Mouse (Mus musculus): ENCODE measurements around the gene C2cd5. TPM values are rescaled to one million over a fixed set of nuclear protein-coding genes. Genes with fewer than 3 reads are reported as not detected.

Gene C2cd5
- total and polyA plus RNA-seq, 2 experiments from 2014 or later, result 22.9 to 41.4 TPM

DNA sequence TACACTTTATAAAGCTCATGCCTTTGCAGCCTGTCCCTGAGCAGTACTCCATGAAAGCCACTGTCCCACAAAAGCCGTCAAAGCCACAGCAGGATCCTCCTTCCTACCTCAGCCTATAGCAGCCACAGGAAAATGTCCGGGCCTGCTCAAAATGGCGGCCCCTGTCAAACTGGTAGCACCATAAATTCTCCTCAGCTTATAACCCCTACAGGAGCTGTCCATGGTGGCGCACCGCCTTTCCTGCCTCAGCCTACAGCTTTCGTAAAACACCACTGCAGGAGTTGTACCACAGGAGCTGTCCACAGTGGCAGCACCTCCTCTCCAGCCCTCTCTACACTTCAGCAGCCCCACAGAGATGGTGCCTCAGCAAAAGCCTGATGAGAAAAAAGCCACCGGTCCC, 29.5 kb upstream of the C2cd5 start:
- Histone ChIP-seq H3K9ac (replicated peaks; ENCODE audit: low read length, poor library complexity, severe bottlenecking) (no peak overlapping the region), H3K4me1 (ENCODE audit: insufficient read depth, low read length) (no peaks in the 10 kb centered on the region), H3K9me3 (ENCODE audit: low read length) (0 out of 2 replicates have a peak, but pooled peaks cover 2% of the 10 kb centered on the region), H3K36me3 (ENCODE audit: insufficient read depth, low read length) (no peaks in the 10 kb centered on the region), H3K27ac (ENCODE audit: low read depth, low read length) (no peak overlapping the region), H3K27me3 (ENCODE audit: insufficient read depth, low read length) (no peaks in the 10 kb centered on the region), H3K4me3 (ENCODE audit: low read depth, low read length) (no peak overlapping the region), H3K4me2 (ENCODE audit: low read depth, low read length, poor library complexity, severe bottlenecking) (no peak overlapping the region)
- no peak for DNase-seq (ENCODE audit: low spot score)
- no peak for ATAC-seq (ENCODE audit: low FRiP score)
- no peak for TF ChIP-seq CTCF (IDR thresholded peaks at IDR 0.05)
- 91% methylated on average over 7 of the region's 7 CpGs for WGBS

DNA sequence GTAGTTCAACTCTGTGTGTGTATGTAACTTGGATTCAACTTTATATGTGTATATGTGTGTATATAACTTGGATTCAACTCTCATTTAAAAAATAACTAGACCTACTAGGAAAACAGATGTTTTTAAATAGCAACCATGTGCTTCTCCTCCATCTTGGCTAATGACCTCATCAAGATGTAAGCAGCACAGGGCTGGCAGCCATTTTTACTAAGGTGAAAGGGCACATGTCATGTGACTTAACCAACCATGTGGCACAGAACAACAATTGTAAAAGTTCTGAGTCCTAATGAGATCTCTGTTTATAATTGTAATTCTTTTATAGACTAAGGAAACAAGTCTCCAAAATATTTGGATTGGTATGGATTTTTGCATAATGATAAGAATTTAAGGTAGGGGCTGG, 25.8 kb upstream of the C2cd5 start:
- Histone ChIP-seq H3K27ac (ENCODE audit: low read depth, low read length) (no peak overlapping the region), H3K36me3 (ENCODE audit: insufficient read depth, low read length) (no peaks in the 10 kb centered on the region), H3K4me2 (ENCODE audit: low read depth, low read length, poor library complexity, severe bottlenecking) (no peak overlapping the region), H3K9me3 (ENCODE audit: low read length) (0 out of 2 replicates have a peak, but pooled peaks cover 2% of the 10 kb centered on the region), H3K4me1 (ENCODE audit: insufficient read depth, low read length) (no peaks in the 10 kb centered on the region), H3K4me3 (ENCODE audit: low read depth, low read length) (no peak overlapping the region), H3K9ac (replicated peaks; ENCODE audit: low read length, poor library complexity, severe bottlenecking) (no peak overlapping the region), H3K27me3 (ENCODE audit: insufficient read depth, low read length) (no peaks in the 10 kb centered on the region)
- ATAC-seq (ENCODE audit: low FRiP score) (no peak), DNase-seq (ENCODE audit: low spot score) (no peak)
- no peak for TF ChIP-seq CTCF (IDR thresholded peaks at IDR 0.05)

DNA sequence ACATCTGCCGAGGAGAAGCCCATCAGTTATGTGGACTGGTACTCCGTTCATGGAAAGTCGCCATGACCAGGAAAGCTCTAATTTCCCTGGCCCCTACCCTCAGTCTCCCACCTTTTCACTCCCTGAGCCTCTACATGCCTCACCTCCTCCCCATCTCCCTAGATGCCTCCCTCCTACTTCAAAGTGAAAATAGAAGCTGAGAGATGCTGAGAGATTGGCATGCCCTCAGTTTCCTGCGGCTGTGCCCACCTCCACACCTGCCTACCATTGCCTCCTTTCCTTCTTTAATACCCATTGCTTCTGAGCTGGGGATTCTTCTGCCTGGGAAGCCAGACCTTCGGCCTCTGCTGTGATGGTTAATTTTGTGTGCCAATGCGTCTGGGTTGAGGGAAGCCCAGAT, 19.4 kb upstream of the C2cd5 start:
- WGBS, result 94% methylated on average over 6 of the region's 6 CpGs
- ATAC-seq (ENCODE audit: low FRiP score) (no peak), DNase-seq (ENCODE audit: low spot score) (no peak)
- Histone ChIP-seq H3K4me3 (ENCODE audit: low read depth, low read length) (no peak overlapping the region), H3K9ac (replicated peaks; ENCODE audit: low read length, poor library complexity, severe bottlenecking) (no peak overlapping the region), H3K9me3 (ENCODE audit: low read length) (no peaks in the 10 kb centered on the region), H3K4me1 (ENCODE audit: insufficient read depth, low read length) (no peaks in the 10 kb centered on the region), H3K4me2 (ENCODE audit: low read depth, low read length, poor library complexity, severe bottlenecking) (no peak overlapping the region), H3K36me3 (ENCODE audit: insufficient read depth, low read length) (no peaks in the 10 kb centered on the region), H3K27me3 (ENCODE audit: insufficient read depth, low read length) (no peaks in the 10 kb centered on the region), H3K27ac (ENCODE audit: low read depth, low read length) (no peak overlapping the region)
- no peak for TF ChIP-seq CTCF (IDR thresholded peaks at IDR 0.05)

DNA sequence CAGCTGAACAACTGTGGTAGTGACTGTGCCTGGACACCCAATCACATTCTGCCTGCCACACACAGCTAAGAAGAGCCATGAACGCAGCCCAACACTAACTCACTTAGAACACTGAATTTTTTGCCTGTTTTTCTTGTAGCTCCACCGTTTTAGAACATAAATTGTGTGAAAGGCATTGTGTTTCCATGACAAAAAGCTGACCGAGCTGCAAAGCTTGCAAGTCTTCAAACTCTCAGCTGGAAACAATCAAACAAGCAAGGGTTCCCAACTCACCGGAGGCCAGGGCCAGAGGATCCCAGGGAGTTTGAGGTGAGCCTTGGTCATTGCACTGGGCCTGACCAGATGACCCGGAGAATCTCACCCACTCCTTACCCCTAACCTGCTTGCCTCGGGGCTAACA, 16.8 kb upstream of the C2cd5 start:
- ATAC-seq (ENCODE audit: low FRiP score) (no peak), DNase-seq (ENCODE audit: low spot score) (no peak)
- WGBS, result 50% methylated on average over 6 of the region's 6 CpGs
- no peak overlapping the region for H3K9ac ChIP-seq (replicated peaks; ENCODE audit: low read length, poor library complexity, severe bottlenecking)
- H3K4me1 ChIP-seq (ENCODE audit: insufficient read depth, low read length), result no peaks in the 10 kb centered on the region
- no peaks in the 10 kb centered on the region for H3K27me3 ChIP-seq (ENCODE audit: insufficient read depth, low read length)
- H3K9me3 ChIP-seq (ENCODE audit: low read length), result no peaks in the 10 kb centered on the region
- H3K36me3 ChIP-seq (ENCODE audit: insufficient read depth, low read length), result no peaks in the 10 kb centered on the region
- H3K4me2 ChIP-seq (ENCODE audit: low read depth, low read length, poor library complexity, severe bottlenecking), result no peak overlapping the region
- TF ChIP-seq CTCF (IDR thresholded peaks at IDR 0.05), result no peak
- H3K27ac ChIP-seq (ENCODE audit: low read depth, low read length), result no peak overlapping the region
- H3K4me3 ChIP-seq (ENCODE audit: low read depth, low read length), result no peak overlapping the region

DNA sequence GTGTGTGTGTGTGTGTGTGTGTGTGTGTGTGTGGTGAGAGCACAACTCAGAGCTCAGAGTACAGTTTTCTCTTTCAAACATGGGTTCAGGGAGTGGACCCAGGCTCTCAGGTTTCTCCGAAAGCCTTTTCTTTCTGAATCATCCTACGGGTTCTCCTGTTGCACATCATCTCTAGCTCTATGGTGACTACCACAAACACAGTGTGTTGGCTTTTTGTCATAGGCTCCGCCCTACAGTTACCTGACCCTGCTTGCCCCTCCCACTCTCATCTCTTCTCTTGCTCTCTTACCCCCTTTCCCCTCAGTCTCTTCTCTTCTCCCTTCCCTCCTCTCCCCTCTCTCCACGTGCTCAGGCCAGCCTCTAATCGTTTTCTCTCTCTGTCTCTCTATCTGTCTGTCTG, 15.6 kb upstream of the C2cd5 start:
- Histone ChIP-seq H3K4me1 (ENCODE audit: insufficient read depth, low read length) (no peaks in the 10 kb centered on the region), H3K36me3 (ENCODE audit: insufficient read depth, low read length) (no peaks in the 10 kb centered on the region), H3K27me3 (ENCODE audit: insufficient read depth, low read length) (no peaks in the 10 kb centered on the region), H3K9me3 (ENCODE audit: low read length) (no peaks in the 10 kb centered on the region), H3K9ac (replicated peaks; ENCODE audit: low read length, poor library complexity, severe bottlenecking) (no peak overlapping the region), H3K4me3 (ENCODE audit: low read depth, low read length) (no peak overlapping the region), H3K27ac (ENCODE audit: low read depth, low read length) (no peak overlapping the region), H3K4me2 (ENCODE audit: low read depth, low read length, poor library complexity, severe bottlenecking) (no peak overlapping the region)
- DNase-seq (ENCODE audit: low spot score) (no peak), ATAC-seq (ENCODE audit: low FRiP score) (no peak)
- WGBS, result 90% methylated on average over 5 of the region's 5 CpGs
- no peak for TF ChIP-seq CTCF (IDR thresholded peaks at IDR 0.05)

DNA sequence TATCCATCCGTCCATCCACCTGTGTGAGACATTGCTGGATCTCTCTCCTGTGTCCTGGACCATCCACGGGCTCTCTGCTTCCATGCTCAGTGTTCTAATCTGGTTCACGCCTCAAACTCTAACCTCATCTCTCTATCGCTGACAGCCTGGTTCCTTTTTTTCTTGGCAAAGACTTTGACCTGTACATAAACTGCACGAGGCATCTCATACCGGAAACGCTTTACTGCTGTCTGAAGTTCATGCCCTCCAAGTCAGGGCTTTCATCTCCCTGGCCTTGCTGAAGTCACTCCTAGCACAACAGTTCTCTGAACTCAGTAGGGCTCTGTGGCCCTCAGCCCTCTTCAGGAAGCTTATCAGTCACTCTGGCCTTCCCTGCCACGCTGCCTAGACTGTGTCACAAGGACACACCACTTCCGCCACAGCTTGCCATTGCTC, 15.1 kb upstream of the C2cd5 start:
- WGBS, result 79% methylated on average over 9 of the region's 9 CpGs
- H3K27ac ChIP-seq (ENCODE audit: low read depth, low read length), result no peak overlapping the region
- TF ChIP-seq CTCF (IDR thresholded peaks at IDR 0.05), result no peak
- H3K36me3 ChIP-seq (ENCODE audit: insufficient read depth, low read length), result no peaks in the 10 kb centered on the region
- no peak for ATAC-seq (ENCODE audit: low FRiP score)
- no peaks in the 10 kb centered on the region for H3K27me3 ChIP-seq (ENCODE audit: insufficient read depth, low read length)
- H3K9me3 ChIP-seq (ENCODE audit: low read length), result no peaks in the 10 kb centered on the region
- no peak overlapping the region for H3K4me3 ChIP-seq (ENCODE audit: low read depth, low read length)
- no peak overlapping the region for H3K4me2 ChIP-seq (ENCODE audit: low read depth, low read length, poor library complexity, severe bottlenecking)
- no peak for DNase-seq (ENCODE audit: low spot score)
- no peak overlapping the region for H3K9ac ChIP-seq (replicated peaks; ENCODE audit: low read length, poor library complexity, severe bottlenecking)
- H3K4me1 ChIP-seq (ENCODE audit: insufficient read depth, low read length), result no peaks in the 10 kb centered on the region

Data from midbrain, postnatal 0 days (tissue).